Mouse (Mus musculus) left cerebral cortex, adult 2 months (tissue): ENCODE results near the gene Zfp362. TPM values are rescaled to one million over a fixed set of nuclear protein-coding genes. Genes with fewer than 3 reads are reported as not detected.

ENCODE experiments used
- DNase-seq, 2 experiments: peaks; one replicate each; pipeline ENCODE4 v3.0.0; 2021 to 2022; ENCODE audit warnings: low spot score in 2 of 2, mixed read lengths in 1 of 2; ENCODE audit errors: extremely low spot score in 1 of 2
- H3K27ac ChIP-seq: fragments of 200-600 bp; 2 replicates; pipeline ENCODE4 v1.8.1; 2022
- H3K4me3 ChIP-seq: fragments of 200-600 bp; 2 replicates; pipeline ENCODE4 v1.8.1; 2022
- CTCF ChIP-seq: fragments of 200-600 bp; IDR thresholded peaks from 2 replicates; pipeline ENCODE4 v1.8.1; 2022; ENCODE audit warnings: antibody characterized with exemption, mild to moderate bottlenecking, moderate library complexity
- intact Hi-C: fragments of 180-260 bp; cut with DNase I; formaldehyde crosslinking; loops from one replicate; pipeline ENCODE4 v1.15.1; 2025
- total RNA-seq, 2 experiments: library from RNA; stranded (reverse); gene quantifications; 2 replicates each; pipeline ENCODE4 v1.2.3; 2021

Gene Zfp362
- total RNA-seq, 2 experiments from 2014 or later: 27.1 to 28.1 TPM

GRCm38 (mm10) chr4:128774467-128774866 lies 31.4 kb downstream of the Zfp362 start:
- Histone ChIP-seq H3K27ac (no peak overlapping the region), H3K4me3 (no peak overlapping the region)
- DNase-seq: peak in 1 of 2 experiments; percentile 61
- intact Hi-C loops: no loop called here
- peak; percentile 88 for TF ChIP-seq CTCF

GRCm38 (mm10) chr4:128773820-128774219 lies 32.0 kb downstream of the Zfp362 start:
- Histone ChIP-seq H3K4me3 (no peak overlapping the region), H3K27ac (no peak overlapping the region)
- TF ChIP-seq CTCF: no peak
- intact Hi-C loops: no loop called here
- DNase-seq: no peak

GRCm38 (mm10) chr4:128770698-128771097 lies 35.1 kb downstream of the Zfp362 start:
- no peak for DNase-seq
- intact Hi-C loops: no loop called here
- H3K27ac ChIP-seq: no peak overlapping the region
- no peak for TF ChIP-seq CTCF
- no peak overlapping the region for H3K4me3 ChIP-seq

- no peak overlapping the region for H3K4me3 ChIP-seq
- no peak for DNase-seq
- no peak for TF ChIP-seq CTCF
- intact Hi-C loops: no loop called here
- H3K27ac ChIP-seq: no peak overlapping the region
These were observed 36.1 kb downstream of the Zfp362 start for GRCm38 (mm10) chr4:128769569-128770355.

GRCm38 (mm10) chr4:128768120-128768519 lies 37.7 kb downstream of the Zfp362 start:
- no peak for TF ChIP-seq CTCF
- no peak for DNase-seq
- no peak overlapping the region for H3K27ac ChIP-seq
- H3K4me3 ChIP-seq: no peak overlapping the region
- intact Hi-C loops: no loop called here

GRCm38 (mm10) chr4:128766929-128767328 lies 38.9 kb downstream of the Zfp362 start:
- no peak for TF ChIP-seq CTCF
- DNase-seq: no peak
- Histone ChIP-seq H3K4me3 (no peak overlapping the region), H3K27ac (no peak overlapping the region)
- intact Hi-C loops: no loop called here

- no peak for DNase-seq
- TF ChIP-seq CTCF: no peak
- intact Hi-C loops: no loop called here
These were observed 45.8 kb downstream of the Zfp362 start for GRCm38 (mm10) chr4:128760029-128760428.

GRCm38 (mm10) chr4:128759214-128759613 lies 46.6 kb downstream of the Zfp362 start:
- DNase-seq: no peak
- TF ChIP-seq CTCF: no peak
- Histone ChIP-seq H3K4me3 (no peak overlapping the region), H3K27ac (no peak overlapping the region)
- intact Hi-C loops: loop anchor here (5.0 kb wide), 1 partner anchor 103 kb away; no protein-coding TSS in a partner anchor

More at GRCm38 (mm10) chr4:128760029-128760428, 45.8 kb downstream of the Zfp362 start:
- H3K27ac ChIP-seq: no peak overlapping the region
- H3K4me3 ChIP-seq: no peak overlapping the region

GRCm38 (mm10) chr4:128755900-128756299 lies 49.9 kb downstream of the Zfp362 start:
- Histone ChIP-seq H3K27ac (no peak overlapping the region), H3K4me3 (no peak overlapping the region)
- intact Hi-C loops: loop anchor here (5.0 kb wide), 1 partner anchor 106 kb away; no protein-coding TSS in a partner anchor
- no peak for TF ChIP-seq CTCF
- DNase-seq: no peak

- intact Hi-C loops: loop anchor here (5.0 kb wide), 1 partner anchor 107 kb away; no protein-coding TSS in a partner anchor
- H3K4me3 ChIP-seq: no peak within 1 kb of the TSS
- TF ChIP-seq CTCF: no peak
- H3K27ac ChIP-seq: no peak within 1 kb of the TSS
- no peak for DNase-seq
These were observed 50.8 kb downstream of the Zfp362 start, which contains the start of gene A3galt2 for GRCm38 (mm10) chr4:128755064-128755463. A3galt2 (plus strand) TSS chr4:128755364.

- Histone ChIP-seq H3K27ac (no peak overlapping the region), H3K4me3 (no peak overlapping the region)
- DNase-seq: no peak
- no peak for TF ChIP-seq CTCF
- intact Hi-C loops: no loop called here
These were observed 52.3 kb downstream of the Zfp362 start for GRCm38 (mm10) chr4:128753571-128753970.

GRCm38 (mm10) chr4:128752031-128752757 lies 53.7 kb downstream of the Zfp362 start:
- intact Hi-C loops: no loop called here
- H3K27ac ChIP-seq: no peak overlapping the region
- TF ChIP-seq CTCF: no peak

More at GRCm38 (mm10) chr4:128752031-128752757, 53.7 kb downstream of the Zfp362 start:
- H3K4me3 ChIP-seq: no peak overlapping the region
- DNase-seq: no peak
